Mouse (Mus musculus): ENCODE measurements at regions not wholly inside any gene's neighbourhood (a gene's known extent, or its start where the extent isn't known, plus 50 kb on each side); places are given as distances from the start of the nearest gene placed in this dataset.
A peak's percentile ranks its signal among the peaks of the same experiment; 100 is the strongest.

- DNase-seq (ENCODE audit: extremely low spot score, low read depth, low spot score), result no peak
Measured at GRCm38 (mm10) chrX:11387200-11387940, 59.7 kb downstream of the H2al1j start.

DNA sequence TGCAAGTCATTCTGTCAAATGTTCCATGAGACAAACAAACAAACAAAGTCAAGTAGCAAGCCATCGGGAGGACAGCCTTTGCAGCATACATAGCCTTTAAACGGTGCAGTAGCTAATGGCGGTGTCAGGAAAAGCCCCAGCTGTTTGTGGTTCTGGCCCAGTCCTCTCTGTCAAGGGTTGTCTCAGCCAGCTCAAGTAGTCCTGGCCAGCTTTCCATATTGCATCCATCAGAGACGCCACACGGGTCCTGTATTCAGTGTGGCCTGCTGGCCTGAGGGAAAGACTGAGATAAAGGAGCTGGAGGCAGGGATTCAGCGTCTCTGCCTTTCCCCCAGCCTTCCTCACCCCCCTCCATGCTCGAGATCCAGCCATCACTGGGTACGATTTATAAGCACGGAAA, 61.2 kb downstream of the H2al1j start:
- DNase-seq (ENCODE audit: extremely low spot score, low read depth, low spot score), result no peak

DNA sequence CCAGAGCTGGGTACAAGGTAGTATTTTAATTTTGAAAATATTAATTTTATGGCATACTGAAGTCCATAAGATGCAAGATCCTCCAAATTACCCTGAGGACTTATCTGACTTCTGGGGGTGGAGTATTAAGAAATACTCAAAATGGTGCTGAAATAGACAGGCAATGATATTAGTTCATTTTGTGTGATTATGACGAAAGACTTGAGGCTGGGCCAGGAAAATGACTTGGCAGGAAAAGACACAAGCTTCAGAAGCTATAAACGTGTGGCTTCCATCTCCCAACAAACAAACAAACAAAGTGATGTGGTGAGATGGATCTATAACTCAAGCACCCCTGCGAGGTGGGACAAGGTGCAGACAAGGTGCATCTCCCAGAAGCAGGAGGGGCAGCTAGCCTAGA, 72.8 kb downstream of the H2al1j start:
- no peak for DNase-seq (ENCODE audit: extremely low spot score, low read depth, low spot score)

- DNase-seq (ENCODE audit: extremely low spot score, low read depth, low spot score), result no peak
Measured at GRCm38 (mm10) chrX:11404369-11404768, 76.7 kb downstream of the H2al1j start.

- no peak for DNase-seq (ENCODE audit: extremely low spot score, low read depth, low spot score)
Measured at GRCm38 (mm10) chrX:11412316-11412826, 84.7 kb downstream of the H2al1j start.

GRCm38 (mm10) chrX:11415662-11416061, 88.0 kb downstream of the H2al1j start:
- DNase-seq (ENCODE audit: extremely low spot score, low read depth, low spot score), result no peak

DNA sequence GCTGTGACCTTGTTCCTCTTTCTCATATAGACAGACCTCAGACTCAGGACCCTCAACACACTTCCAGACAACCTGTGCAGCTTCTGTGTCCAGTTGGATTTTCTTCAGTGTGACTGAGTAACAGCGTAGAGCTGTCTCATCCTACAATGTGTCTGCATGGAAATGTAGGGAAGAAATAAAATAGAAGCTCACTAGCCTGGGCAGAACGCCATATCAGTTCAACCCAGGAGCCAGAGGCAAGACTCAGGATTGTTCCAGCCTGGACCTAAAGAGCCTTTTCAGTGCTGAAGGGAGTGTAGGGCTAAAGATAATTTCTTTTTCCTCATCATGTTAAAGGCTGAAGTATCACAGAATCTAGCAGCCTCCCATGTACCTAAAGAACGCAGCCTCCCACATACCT, 88.9 kb downstream of the H2al1j start:
- DNase-seq (ENCODE audit: extremely low spot score, low read depth, low spot score), result no peak

DNA sequence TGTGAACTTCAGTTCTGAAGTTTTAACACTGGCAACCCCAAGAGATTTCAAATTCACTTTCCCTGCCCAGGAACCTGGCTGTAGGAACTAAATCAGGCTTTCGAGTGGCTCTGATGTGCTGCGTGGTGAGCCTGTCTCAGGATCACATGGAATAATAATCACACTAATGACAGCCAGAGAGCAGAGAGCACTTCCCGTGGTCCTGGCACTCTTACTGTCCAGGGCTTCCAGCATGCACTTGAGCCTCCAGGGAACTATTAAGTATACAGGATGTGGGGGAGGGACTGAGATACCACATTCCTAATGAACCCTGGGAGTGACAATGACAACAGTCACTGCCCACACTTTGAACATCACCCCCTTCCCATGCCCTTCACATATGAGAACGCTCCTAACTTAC, 90.2 kb downstream of the H2al1j start:
- DNase-seq (ENCODE audit: extremely low spot score, low read depth, low spot score), result no peak

- no peak for DNase-seq (ENCODE audit: extremely low spot score, low read depth, low spot score)
Measured at GRCm38 (mm10) chrX:11418261-11418660, 90.6 kb downstream of the H2al1j start.

DNA sequence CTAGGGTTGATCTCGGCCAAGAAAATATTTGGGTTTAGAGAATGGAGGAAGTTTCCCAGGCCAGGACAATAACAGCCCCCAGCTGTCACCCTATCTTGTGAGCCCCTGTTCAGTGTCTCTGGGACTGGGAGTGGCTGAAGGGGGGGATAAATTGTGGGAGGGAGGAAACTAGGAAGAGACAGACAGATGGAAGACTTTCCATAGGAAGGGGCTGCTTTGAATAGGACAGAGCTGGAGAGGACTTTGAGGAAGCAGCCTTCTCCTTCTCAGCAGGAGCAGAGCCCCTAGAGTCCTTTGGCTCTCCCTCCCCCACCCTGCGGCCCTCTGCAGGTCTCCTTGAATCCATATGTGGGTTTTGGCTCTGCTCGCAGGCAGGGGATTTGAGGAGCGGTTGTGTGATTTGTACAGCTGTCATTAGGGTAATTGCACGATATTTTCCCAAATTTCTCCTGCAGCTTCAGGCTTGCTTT, 91.6 kb downstream of the H2al1j start:
- DNase-seq (ENCODE audit: extremely low spot score, low read depth, low spot score), result no peak

DNA sequence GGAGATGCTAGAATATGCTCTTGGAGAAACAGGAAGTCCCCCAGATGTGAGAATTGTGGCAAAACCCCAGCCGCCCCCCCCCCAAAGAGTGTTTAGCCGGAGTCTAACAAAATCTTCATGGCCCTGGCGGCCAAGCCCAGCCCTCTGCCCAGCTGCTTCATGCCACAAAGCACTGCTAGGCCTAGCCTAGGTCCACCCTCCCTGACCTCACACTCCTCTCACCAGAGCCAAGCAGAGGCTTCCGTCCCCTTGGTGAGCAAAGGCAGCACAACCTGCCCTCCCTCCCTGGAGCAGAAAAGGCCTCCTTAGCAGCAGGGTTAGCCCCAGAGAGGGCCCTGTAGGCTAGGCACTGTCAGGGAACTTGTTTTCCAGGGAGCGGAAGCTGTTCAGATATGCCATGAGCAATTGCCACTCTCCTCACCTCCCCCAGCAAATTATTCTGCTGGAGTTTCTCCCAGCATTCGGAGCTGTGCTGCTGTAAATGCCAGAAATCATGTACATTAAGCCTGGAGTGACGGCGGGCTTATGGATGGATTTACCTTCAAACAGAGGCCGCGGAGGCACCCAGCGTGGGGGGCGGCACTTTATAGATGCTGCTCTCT, 104.9 kb downstream of the H2al1j start:
- peak; percentile 37 for DNase-seq (ENCODE audit: extremely low spot score, low read depth, low spot score)

DNA sequence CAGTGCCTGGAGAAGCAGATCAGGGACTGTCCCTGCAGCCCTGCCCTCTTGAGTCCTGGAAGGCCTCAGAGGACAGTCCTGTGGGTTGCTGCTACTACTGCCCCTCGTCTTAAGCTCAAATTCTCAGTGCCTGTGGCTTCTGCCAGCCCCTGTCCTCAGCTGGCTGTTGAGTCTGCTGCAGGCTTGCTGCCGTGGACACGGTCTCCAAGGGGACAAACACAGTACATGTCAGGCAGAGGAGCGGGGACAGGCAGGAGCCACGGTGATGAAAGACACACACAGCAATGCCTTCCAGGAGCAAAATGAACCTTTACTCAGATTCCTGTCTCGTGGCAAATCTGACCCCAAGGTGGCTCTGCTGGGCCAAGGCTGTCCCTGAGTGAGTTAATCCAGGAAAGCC, 107.7 kb downstream of the H2al1j start:
- no peak for DNase-seq (ENCODE audit: extremely low spot score, low read depth, low spot score)

DNA sequence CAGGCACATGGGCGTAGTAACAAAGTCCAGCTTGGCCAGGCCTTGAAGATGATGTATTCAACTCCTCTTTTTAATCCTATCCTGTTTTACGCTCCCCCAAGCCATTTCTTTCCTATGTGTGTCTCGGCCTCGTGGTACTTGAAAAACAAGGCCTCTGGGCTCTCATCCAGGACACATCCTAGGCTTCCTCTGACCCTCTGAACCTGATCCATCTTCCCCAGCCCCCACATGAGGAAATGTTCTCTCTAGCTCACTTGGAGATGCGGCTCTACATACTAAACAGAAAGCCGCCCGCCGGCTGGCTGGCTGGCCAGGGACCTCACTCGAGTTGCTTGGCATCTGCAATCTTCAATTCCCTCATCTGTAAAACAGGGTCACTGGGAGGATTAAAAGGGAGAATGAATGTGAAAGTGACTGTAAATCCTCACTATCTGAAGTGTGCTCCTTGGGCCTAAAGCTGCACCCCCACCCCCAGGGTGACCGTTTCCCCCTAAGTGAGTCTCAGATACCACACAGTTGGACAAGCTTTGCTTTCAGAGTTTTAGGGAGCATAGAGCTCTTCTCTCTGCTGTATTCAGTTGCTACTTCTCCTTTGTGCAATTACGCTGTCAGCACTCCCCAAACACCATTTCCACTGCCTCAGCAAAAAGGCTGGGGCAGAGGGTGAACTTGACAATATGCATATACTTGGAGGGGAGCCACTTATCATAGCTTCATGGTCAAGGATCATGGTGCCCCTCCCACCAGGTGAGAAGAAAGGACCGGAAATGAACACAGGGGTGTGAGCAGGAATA, 109.7 kb downstream of the H2al1j start:
- peak; percentile 10 for DNase-seq (ENCODE audit: extremely low spot score, low read depth, low spot score)

GRCm38 (mm10) chrX:11443543-11443942, 115.9 kb downstream of the H2al1j start:
- no peak for DNase-seq (ENCODE audit: extremely low spot score, low read depth, low spot score)

DNA sequence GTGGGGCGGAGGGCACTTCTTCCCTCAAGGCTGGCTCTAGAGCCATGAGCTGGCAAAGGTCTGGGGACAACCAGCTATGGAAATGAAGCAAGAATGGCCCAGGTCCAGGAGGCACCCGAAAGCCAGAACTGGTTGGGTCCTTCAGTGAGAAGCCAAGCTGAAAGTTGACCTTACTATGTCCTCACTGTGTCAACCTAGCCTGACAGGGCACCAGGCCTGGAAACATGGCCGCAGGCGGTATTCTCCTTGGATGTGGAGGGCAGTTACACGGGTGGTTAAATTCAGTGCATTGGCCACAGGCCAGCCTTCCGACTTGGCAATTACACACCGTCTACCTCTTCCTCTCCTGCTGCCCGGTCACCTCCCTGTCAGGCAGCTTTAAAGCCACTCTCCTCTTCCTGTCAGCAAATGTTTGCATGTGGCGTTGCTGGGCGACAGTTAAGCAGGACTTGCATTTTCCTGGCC, 116.7 kb downstream of the H2al1j start:
- no peak for DNase-seq (ENCODE audit: extremely low spot score, low read depth, low spot score)

DNA sequence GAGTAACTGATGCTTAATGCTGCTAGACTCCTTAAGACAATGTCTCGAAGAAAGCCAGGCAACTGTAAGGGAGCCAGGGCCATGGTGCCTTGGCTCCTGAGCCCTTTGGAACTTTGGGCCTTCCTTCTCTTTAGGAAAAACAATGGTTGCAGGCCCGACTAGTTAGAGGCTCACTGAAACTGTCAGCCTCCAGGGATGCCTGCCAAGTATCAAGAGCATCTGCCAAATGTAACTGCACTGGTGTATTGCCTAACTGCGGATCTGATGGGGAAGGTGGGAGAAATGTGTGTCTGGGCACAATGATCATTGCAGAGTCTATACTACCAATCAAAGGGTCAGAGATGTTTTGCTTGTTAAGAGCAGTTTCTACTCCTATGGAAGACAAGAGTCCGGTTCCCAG, 121.1 kb downstream of the H2al1j start:
- DNase-seq (ENCODE audit: extremely low spot score, low read depth, low spot score), result no peak

DNA sequence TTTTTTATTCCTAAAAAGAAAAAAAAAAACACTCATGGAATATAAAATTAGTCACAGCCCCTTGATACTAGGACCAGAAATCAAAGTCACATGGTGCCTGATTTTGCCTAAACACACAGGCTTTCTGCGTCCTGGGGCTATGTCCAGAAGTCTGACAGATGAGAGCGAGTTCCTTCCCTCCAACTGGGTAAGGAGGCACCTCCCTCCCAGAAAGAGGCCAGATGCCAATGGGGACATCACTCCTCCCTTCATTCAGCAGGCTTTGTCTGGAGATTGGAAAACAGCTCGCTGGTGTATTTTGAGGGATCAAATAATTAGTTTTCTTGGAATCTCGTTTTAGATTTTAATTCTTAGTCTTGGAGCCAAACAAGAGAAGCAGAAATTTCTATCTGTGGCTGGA, 130.9 kb downstream of the H2al1j start:
- no peak for DNase-seq (ENCODE audit: extremely low spot score, low read depth, low spot score)

DNA sequence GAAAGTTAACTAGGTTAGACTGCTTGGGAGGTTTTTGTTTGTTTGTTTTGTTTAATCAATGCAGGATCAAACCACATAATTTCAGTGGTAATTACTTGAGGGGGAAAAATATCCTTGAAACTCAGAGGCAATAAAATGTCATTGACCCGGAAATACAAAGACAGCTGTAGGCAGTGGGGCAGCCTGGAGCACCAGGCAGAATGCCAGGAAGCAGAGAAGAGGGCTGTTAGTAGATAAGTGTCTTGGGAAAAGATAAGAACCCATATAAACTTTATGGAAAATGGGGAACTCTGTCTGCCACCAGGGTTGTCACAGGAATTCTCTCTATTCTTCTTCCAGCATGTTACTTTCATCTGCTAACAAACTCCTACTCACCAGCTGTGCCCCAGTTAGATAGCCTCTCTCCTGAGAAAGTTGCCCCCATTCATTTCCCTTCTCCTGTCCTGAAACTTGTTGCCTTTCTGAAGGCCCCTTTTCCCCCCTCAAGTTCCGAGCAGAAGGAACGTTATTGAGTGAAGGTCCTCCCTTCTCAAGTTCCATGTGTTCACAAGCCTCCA, 136.4 kb downstream of the H2al1j start:
- no peak for DNase-seq (ENCODE audit: extremely low spot score, low read depth, low spot score)

- no peak for DNase-seq (ENCODE audit: extremely low spot score, low read depth, low spot score)
Measured at GRCm38 (mm10) chrX:11466191-11466590, 138.6 kb downstream of the H2al1j start.

DNA sequence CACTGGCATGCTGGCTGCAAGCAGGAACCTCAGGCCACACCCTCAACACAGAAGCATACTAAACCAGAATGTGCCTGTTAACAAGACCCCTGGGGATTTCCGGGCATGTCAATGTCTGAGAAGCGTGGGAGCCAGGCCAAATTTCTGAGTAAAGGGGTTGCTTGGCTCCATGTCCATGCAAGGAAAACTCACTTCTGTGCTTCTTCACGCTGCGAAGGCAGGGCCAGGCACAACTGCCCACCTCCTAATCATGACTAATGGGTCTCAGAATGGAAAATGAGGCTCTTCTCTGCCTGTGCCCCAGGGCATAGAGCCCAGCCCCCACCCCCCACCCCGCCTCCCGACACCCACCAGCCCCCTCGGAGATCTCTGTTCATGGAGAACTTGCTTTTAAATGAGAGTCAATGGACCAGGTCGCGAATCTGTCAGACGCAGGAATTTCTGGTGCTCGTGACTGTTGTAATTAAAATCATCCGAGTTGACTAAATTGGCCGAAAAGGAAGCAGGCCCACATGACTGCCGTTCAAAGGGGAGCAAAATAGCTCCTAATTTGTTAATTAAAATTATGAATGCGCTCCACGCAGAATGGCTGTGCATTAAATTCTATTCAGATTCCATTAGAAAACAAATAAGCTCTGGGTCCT, 152.2 kb downstream of the H2al1j start:
- DNase-seq (ENCODE audit: extremely low spot score, low read depth, low spot score), result no peak

GRCm38 (mm10) chrX:11482141-11482540, 154.5 kb downstream of the H2al1j start:
- no peak for DNase-seq (ENCODE audit: extremely low spot score, low read depth, low spot score)
